Mouse (Mus musculus): Measurements from ENCODE around the gene Zfpl1. TPM values are rescaled to one million over a fixed set of nuclear protein-coding genes. Genes with fewer than 3 reads are reported as not detected.

Zfpl1 gene
- polyA plus RNA-seq, 1 experiment from 2014 or later = 92.5 TPM

DNA sequence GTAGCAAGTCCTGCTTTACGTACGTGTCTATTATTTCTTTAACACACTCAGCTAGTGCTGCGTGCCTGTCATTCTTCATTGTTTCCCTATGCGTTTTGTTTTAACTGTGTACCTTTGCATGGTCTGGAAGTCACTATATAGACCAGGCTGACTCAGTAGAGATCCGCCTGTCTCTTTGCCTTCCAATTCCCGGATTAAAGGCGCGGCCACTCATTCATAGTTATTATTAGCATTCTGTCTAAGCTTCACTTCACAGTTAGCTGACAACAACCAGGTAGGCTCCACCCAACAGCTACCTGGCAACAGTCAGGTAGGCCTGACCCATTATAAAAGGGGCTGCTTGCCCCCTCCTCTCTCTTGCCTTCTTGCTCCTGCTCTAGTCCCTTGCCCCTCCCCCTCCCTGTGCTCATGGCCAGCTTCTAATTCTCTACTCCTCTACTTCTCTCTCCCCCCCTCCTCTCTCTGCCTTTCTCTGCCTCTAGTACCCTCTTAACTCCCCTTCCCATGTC lies 34.0 kb upstream of the Zfpl1 start:
- no peaks in the 10 kb centered on the region for H3K27me3 ChIP-seq
- peaks cover 40% of the 10 kb centered on the region for H3K36me3 ChIP-seq
- peak overlapping the region; percentile 90 for H3K4me2 ChIP-seq (replicated peaks)
- H3K4me3 ChIP-seq = peak overlapping the region; percentile 90
- peaks cover 23% of the 10 kb centered on the region for H3K4me1 ChIP-seq
- peak; percentile 28 for ATAC-seq (ENCODE audit: low FRiP score, low read depth)
- H3K9me3 ChIP-seq = no peaks in the 10 kb centered on the region
- H3K9ac ChIP-seq = peak overlapping the region; percentile 91
- peak overlapping the region; percentile 95 for H3K27ac ChIP-seq
- under 1% methylated on average over 8 of the region's 8 CpGs for WGBS

DNA sequence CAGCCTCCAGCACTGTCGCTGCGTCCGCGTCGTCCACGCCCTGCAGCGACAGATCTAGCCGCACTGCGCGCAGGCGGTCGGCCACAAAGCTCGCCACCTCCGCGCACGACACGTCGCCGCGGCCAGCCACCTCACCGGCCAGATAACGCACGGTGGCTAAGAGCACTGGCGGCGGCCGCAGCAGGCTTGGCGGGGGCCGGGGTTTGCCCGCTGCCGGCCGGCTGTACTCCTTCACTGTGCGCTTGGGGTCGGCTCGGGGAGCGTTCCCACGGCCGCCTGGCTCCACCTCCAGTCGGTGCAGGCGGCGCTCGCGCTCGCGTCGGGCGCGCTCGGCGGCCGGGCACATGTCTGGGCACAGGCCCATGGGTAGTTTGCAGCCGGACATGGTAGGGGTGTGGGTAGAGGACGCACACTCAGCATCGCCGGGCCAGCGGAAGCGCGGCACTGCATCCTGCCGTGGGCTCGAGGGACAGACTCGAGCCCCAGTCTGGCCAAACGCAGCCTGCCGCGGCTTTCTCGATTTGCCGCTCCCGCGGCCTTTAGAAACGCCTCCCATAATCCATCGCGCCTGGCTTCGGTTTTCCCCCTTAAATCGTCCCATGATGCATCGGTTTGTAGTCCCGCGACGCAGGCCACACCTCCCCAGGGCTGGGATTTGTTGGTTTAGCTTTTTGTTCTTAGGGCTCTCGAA lies 33.4 kb upstream of the Zfpl1 start, which contains the start of gene Sac3d1:
TSS of gene Sac3d1 (minus strand) at position 665 of the 691 bp plus-strand sequence.
- ATAC-seq (ENCODE audit: low FRiP score, low read depth) = peak; percentile 88
- under 1% methylated on average over 77 of the region's 77 CpGs for WGBS
- peaks cover 23% of the 10 kb centered on the region for H3K4me1 ChIP-seq
- peaks cover 41% of the 10 kb centered on the region for H3K36me3 ChIP-seq
- peak within 1 kb of the TSS; percentile 90 for H3K4me2 ChIP-seq (replicated peaks)
- H3K9ac ChIP-seq = peak within 1 kb of the TSS; percentile 91
- H3K4me3 ChIP-seq = peak within 1 kb of the TSS; percentile 90
- no peaks in the 10 kb centered on the region for H3K27me3 ChIP-seq
- H3K9me3 ChIP-seq = no peaks in the 10 kb centered on the region
- H3K27ac ChIP-seq = peak within 1 kb of the TSS; percentile 95

DNA sequence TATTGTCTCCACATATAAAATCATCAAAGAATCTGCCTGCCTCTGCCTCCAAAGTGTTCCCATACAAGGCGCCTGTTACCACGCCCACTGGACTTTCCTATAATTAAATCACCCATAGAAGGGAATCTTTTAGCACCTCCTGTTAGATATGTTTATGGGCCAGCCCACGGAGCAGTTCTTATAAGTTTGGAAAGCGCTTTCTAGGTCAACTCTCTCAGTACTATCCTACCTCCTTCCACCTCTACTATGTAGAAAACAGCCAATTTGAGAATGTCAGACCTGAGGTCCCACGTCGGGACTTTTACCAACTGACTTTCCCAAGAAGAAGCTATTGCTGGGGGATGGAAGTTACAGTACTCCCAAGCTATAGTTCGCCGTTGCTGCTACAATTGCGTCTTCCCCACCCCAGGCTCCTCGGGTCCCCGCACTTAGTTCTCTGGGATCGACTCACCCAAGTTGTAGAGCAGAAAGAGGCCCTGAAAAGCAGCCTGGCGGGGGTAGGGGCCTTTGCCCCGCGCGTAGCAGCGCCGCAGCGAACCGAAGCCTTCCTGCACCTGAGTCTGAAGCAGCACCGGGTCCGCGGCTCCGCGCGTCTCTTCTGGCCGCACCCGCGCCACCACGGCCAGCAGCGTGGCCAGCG lies 32.7 kb upstream of the Zfpl1 start:
- ATAC-seq (ENCODE audit: low FRiP score, low read depth) = no peak; the same call in 1 of the 2 replicates
- Histone ChIP-seq H3K9ac (peak overlapping the region; percentile 91), H3K36me3 (peaks cover 47% of the 10 kb centered on the region)

DNA sequence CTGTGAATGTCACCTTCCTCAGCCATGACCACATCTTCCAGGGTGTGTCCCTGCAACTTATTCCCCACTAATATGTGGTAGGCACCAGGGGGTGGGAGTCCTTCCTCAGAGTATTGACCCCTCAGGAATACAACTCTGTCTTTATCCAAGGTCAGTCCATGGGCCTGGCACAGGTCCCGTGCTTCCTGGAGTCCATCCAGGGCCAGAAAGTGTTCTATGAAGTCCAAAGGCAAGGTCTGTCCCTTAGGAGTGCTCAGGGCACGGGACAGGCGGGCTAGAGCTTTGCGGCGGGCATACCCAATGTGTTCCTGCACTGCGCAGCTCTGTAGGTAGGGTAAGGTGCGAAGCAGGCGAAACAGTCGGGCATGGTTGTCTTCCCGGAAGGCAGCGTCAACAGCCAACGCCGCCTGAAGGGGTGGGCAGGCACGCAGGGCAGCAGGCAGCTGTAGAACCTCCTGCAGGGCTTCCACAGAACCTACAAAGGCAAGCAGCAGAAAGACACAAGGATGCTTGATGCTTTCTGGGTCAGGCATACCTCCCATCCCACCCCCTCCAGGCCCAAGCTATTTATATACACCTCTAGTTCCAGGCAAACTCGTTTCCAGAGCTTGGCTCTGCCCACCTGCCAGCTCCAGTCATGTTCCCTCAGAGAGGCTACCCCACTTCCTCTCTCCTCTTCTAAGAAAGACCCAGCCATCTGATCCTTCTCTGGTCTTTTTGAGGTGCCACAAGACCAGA lies 31.5 kb upstream of the Zfpl1 start:
- peak overlapping the region; percentile 90; the same call in 1 of the 2 replicates for H3K4me3 ChIP-seq

More for the DNA sequence above, 32.7 kb upstream of the Zfpl1 start:
- H3K4me1 ChIP-seq = peaks cover 23% of the 10 kb centered on the region
- peak overlapping the region; percentile 90 for H3K4me3 ChIP-seq
- peak overlapping the region; percentile 90 for H3K4me2 ChIP-seq (replicated peaks)
- no peaks in the 10 kb centered on the region for H3K27me3 ChIP-seq
- 4% methylated on average over 32 of the region's 32 CpGs for WGBS
- H3K9me3 ChIP-seq = no peaks in the 10 kb centered on the region
- H3K27ac ChIP-seq = peak overlapping the region; percentile 95

DNA sequence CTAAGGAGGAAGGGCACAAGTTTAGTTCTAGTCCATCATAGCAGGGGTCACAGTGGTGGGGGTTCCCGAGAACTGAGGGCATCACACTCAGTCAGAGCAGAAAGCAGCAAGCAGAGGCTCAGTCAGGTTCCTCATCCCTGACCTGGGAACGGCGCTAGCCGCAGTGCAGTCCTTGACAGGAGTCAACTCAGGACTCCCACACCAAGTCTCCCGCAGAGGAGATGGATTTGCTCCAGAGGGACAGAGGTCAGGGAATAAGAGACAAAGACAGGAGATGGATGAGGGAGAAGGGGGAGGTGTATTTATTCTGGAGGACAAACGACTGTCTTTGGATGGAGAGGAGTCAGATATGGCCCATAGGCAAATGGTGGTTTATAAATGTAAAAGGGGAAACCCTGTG lies 28.4 kb upstream of the Zfpl1 start:
- H3K27ac ChIP-seq = no peak overlapping the region
- no peak overlapping the region for H3K4me2 ChIP-seq (replicated peaks)
- H3K36me3 ChIP-seq = peaks cover 38% of the 10 kb centered on the region
- no peak for ATAC-seq (ENCODE audit: low FRiP score, low read depth)
- no peaks in the 10 kb centered on the region for H3K27me3 ChIP-seq
- H3K9ac ChIP-seq = no peak overlapping the region
- no peak overlapping the region for H3K4me3 ChIP-seq
- WGBS = 63% methylated on average over 6 of the region's 6 CpGs
- H3K4me1 ChIP-seq = peaks cover 14% of the 10 kb centered on the region
- H3K9me3 ChIP-seq = no peaks in the 10 kb centered on the region

More for the DNA sequence above, 31.5 kb upstream of the Zfpl1 start:
- H3K27ac ChIP-seq = no peak overlapping the region
- H3K4me2 ChIP-seq (replicated peaks) = peak overlapping the region; percentile 90
- H3K36me3 ChIP-seq = peaks cover 43% of the 10 kb centered on the region
- H3K9me3 ChIP-seq = no peaks in the 10 kb centered on the region
- no peak for ATAC-seq (ENCODE audit: low FRiP score, low read depth)
- WGBS = 91% methylated on average over 15 of the region's 15 CpGs
- no peaks in the 10 kb centered on the region for H3K27me3 ChIP-seq
- H3K9ac ChIP-seq = peak overlapping the region; percentile 91; the same call in 1 of the 2 replicates
- peaks cover 23% of the 10 kb centered on the region for H3K4me1 ChIP-seq

DNA sequence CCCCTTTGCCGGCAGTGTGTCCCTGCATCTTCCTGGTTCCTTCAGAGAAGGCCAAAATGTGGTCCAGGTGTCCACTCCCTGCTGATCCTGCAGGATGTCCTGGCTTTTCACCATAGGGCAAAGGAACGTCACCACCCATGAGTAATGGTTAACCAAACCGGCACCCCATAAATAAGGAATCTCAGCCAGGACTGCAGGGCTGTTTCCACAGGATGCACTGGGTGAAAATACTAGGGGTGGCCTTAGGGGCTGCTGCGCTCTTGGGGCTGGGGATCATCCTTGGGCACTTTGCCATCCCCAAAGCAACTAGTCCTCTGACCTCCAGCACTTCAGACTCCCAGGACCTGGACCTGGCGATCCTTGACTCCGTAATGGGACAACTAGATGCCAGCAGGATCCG lies 20.8 kb upstream of the Zfpl1 start, which contains the start of gene Naaladl1:
TSS of gene Naaladl1 (plus strand) at position 197 of the 400 bp plus-strand sequence.
- Histone ChIP-seq H3K27me3 (no peaks in the 10 kb centered on the region), H3K36me3 (no peaks in the 10 kb centered on the region), H3K9me3 (no peaks in the 10 kb centered on the region), H3K4me3 (no peak within 1 kb of the TSS), H3K9ac (no peak within 1 kb of the TSS), H3K4me1 (no peaks in the 10 kb centered on the region), H3K27ac (no peak within 1 kb of the TSS), H3K4me2 (replicated peaks) (no peak within 1 kb of the TSS)
- 77% methylated on average over 7 of the region's 7 CpGs for WGBS
- ATAC-seq (ENCODE audit: low FRiP score, low read depth) = no peak

DNA sequence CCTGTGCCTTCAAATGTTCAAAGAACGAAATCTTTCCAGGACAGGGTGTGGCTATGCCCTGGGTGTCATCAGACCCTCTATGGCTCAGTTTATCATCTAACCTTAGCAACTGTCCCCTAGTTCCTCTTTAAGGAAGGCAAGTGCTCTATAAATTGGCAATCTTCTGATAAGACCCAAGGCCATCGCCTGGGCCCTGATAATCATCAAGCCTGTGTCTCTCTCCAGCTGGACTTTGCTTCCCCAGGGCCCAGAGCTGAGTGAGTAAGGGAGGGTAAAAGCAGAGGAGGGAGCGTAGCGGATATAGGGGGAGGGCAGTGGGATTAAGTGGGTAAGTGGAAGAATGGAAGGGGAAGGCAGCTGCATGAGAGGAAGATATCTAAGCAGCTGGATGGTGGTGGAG lies 19.7 kb upstream of the Zfpl1 start:
- Histone ChIP-seq H3K27ac (no peak overlapping the region), H3K4me2 (replicated peaks) (no peak overlapping the region), H3K9me3 (no peaks in the 10 kb centered on the region), H3K9ac (no peak overlapping the region), H3K36me3 (peaks cover 5% of the 10 kb centered on the region; the same call in 1 of the 2 replicates), H3K4me1 (no peaks in the 10 kb centered on the region), H3K4me3 (no peak overlapping the region), H3K27me3 (no peaks in the 10 kb centered on the region)
- no peak for ATAC-seq (ENCODE audit: low FRiP score, low read depth)
- WGBS = 81% methylated on average over 4 of the region's 4 CpGs

DNA sequence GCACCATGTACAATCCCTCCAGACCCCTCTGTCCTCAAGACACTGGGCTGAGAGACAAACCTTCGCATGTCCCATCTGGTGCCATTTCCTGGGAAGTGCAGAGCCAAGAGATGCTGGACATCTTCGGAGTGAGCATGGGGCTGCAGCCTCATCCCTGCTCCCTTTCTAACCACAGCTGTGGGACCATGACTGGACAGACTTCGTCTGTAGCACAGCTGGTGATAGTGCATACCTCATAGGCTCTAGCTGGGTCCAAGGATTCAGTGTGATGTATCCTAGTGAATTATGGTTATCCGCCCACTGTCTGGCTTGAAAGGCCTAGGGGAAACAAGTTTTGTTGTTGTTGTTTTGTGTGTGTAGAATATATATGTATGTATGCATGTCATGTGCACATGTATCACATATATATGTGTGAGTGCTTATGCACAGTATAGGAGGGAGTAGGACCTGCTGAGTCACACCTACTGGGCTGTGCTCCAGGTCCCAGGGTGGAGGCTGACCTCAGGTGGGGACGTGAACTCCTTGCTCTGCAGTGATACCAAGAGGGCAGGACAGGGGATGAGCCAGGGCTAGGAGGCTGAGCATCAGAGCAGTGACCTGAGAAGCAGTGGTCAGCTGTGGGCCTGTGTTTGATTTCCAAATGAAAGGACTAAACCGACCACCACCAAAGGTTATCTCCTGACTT lies 17.6 kb upstream of the Zfpl1 start:
- no peak overlapping the region for H3K4me3 ChIP-seq
- no peak for ATAC-seq (ENCODE audit: low FRiP score, low read depth)
- H3K9ac ChIP-seq = no peak overlapping the region
- H3K27me3 ChIP-seq = no peaks in the 10 kb centered on the region
- no peak overlapping the region for H3K27ac ChIP-seq
- no peaks in the 10 kb centered on the region for H3K4me1 ChIP-seq
- WGBS = 80% methylated on average over 6 of the region's 6 CpGs
- no peaks in the 10 kb centered on the region for H3K9me3 ChIP-seq
- H3K4me2 ChIP-seq (replicated peaks) = no peak overlapping the region
- peaks cover 13% of the 10 kb centered on the region for H3K36me3 ChIP-seq

DNA sequence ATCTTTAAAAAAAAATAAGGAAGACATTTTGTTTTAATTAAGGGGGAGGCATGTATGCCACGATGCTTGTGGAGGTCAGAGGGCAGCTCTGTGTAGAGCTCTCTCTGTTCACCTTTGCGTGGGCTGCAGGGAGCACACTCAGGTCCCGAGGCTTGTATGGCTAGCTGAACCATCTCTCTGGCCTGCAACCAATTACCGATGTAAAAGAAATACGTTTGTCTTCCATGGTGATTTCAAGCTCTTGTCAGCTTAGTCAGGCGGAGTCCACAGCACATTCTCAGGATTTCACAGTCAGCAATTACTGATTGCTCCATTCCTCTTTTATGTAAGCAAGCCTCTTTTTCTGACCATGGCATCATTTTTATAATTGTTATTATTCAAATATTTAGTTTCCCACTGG lies 16.4 kb upstream of the Zfpl1 start:
- H3K27me3 ChIP-seq = no peaks in the 10 kb centered on the region
- no peaks in the 10 kb centered on the region for H3K9me3 ChIP-seq
- 35% methylated on average over 6 of the region's 6 CpGs for WGBS
- peaks cover 13% of the 10 kb centered on the region for H3K36me3 ChIP-seq
- H3K4me3 ChIP-seq = no peak overlapping the region
- no peak overlapping the region for H3K9ac ChIP-seq
- no peak overlapping the region for H3K27ac ChIP-seq
- no peak overlapping the region for H3K4me2 ChIP-seq (replicated peaks)
- H3K4me1 ChIP-seq = no peaks in the 10 kb centered on the region
- no peak for ATAC-seq (ENCODE audit: low FRiP score, low read depth)

DNA sequence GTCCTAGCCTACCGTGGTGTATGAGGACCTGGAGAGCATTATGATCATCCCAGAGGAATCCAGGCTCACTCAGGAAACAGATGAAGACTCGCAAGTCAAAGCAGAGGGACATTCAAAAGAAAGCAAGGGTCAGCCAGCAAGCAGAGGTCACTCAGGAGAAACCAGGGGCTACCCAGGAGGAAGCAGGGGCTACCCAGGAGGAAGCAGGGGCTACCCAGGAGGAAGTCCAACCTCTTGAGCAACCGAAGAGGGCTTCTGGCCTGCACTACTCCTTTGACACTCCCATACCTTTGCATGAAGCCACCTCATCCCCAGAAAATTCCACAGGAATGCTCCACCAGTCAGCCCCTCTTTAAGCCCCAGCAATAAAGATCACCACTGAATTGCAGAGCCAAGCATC lies 13.1 kb upstream of the Zfpl1 start:
- Histone ChIP-seq H3K27ac (no peak overlapping the region), H3K36me3 (peaks cover 39% of the 10 kb centered on the region), H3K4me3 (no peak overlapping the region), H3K27me3 (no peaks in the 10 kb centered on the region), H3K4me2 (replicated peaks) (no peak overlapping the region), H3K9me3 (no peaks in the 10 kb centered on the region), H3K9ac (no peak overlapping the region), H3K4me1 (no peaks in the 10 kb centered on the region)
- WGBS = 90% methylated on average over 3 of the region's 3 CpGs
- ATAC-seq (ENCODE audit: low FRiP score, low read depth) = no peak

DNA sequence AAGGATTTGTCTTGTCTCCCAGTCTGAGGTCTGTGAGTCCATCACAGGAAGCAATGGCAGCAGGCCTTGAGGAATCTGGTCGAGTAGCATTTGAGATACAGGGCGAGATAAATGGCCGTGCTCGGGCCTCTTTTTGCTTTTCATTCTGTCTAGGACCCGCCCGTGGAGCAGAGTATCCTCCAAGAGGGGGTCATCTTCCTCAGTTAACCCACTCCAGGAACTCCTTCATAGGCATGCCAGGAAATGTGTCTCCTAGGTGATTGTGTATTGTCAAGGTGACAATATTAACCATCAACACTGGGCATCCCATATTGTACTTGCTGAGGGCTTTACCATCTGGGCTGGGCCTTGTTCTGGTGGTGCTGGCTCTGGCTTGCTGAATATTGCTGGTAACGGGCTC lies 9.4 kb upstream of the Zfpl1 start, which contains the start of gene AC131692.1:
TSS of gene AC131692.1 (plus strand) at position 301 of the 400 bp plus-strand sequence.
- Histone ChIP-seq H3K27ac (no peak within 1 kb of the TSS), H3K36me3 (peaks cover 71% of the 10 kb centered on the region), H3K4me3 (no peak within 1 kb of the TSS), H3K4me1 (no peaks in the 10 kb centered on the region), H3K27me3 (no peaks in the 10 kb centered on the region), H3K4me2 (replicated peaks) (no peak within 1 kb of the TSS), H3K9me3 (no peaks in the 10 kb centered on the region), H3K9ac (0 out of 2 replicates have a peak within 1 kb of the TSS, but pooled peaks have one; percentile 25)
- no peak for ATAC-seq (ENCODE audit: low FRiP score, low read depth)
- 88% methylated on average over 7 of the region's 7 CpGs for WGBS

Measured in limb, embryonic 13.5 days (tissue).